Mouse (Mus musculus): ENCODE results near the gene Gdpd2. TPM values are rescaled to one million over a fixed set of nuclear protein-coding genes. Genes with fewer than 3 reads are reported as not detected.

The Gdpd2 gene
- polyA plus RNA-seq, 1 experiment from 2014 or later = 0.20 TPM

- Histone ChIP-seq H3K27me3 (ENCODE audit: insufficient read depth, low read length) (no peaks in the 10 kb centered on the region), H3K4me1 (ENCODE audit: insufficient read depth) (no peaks in the 10 kb centered on the region), H3K4me3 (ENCODE audit: low read depth, low read length) (no peak overlapping the region), H3K9ac (no peak overlapping the region), H3K27ac (ENCODE audit: low read depth) (no peak overlapping the region), H3K9me3 (ENCODE audit: low read depth, low read length) (no peaks in the 10 kb centered on the region), H3K4me2 (no peak overlapping the region), H3K36me3 (ENCODE audit: insufficient read depth) (peaks cover 28% of the 10 kb centered on the region)
- WGBS = 13% methylated on average over 1 of the region's 1 CpGs
- DNase-seq (peak; percentile 63), ATAC-seq (ENCODE audit: insufficient read depth) (peak; percentile 20; the same call in 1 of the 2 replicates)
- TF ChIP-seq CTCF (IDR thresholded peaks at IDR 0.05; ENCODE audit: low read depth) = no peak
Observed at GRCm38 (mm10) chrX:100728947-100729346, 726 bp upstream of the Gdpd2 start.

- Histone ChIP-seq H3K27ac (ENCODE audit: low read depth) (no peak overlapping the region), H3K9ac (no peak overlapping the region), H3K36me3 (ENCODE audit: insufficient read depth) (peaks cover 20% of the 10 kb centered on the region), H3K4me1 (ENCODE audit: insufficient read depth) (no peaks in the 10 kb centered on the region), H3K4me3 (ENCODE audit: low read depth, low read length) (no peak overlapping the region), H3K27me3 (ENCODE audit: insufficient read depth, low read length) (no peaks in the 10 kb centered on the region), H3K9me3 (ENCODE audit: low read depth, low read length) (no peaks in the 10 kb centered on the region), H3K4me2 (peak overlapping the region; percentile 35)
- TF ChIP-seq CTCF (IDR thresholded peaks at IDR 0.05; ENCODE audit: low read depth) = no peak
- ATAC-seq (ENCODE audit: insufficient read depth) (0 out of 2 replicates have a peak, but pooled peaks have one; percentile 12), DNase-seq (no peak)
- 19% methylated on average over 8 of the region's 8 CpGs for WGBS
Observed at GRCm38 (mm10) chrX:100730266-100730665, 593 bp downstream of the Gdpd2 start.

- no peak for TF ChIP-seq CTCF (IDR thresholded peaks at IDR 0.05; ENCODE audit: low read depth)
- no peaks in the 10 kb centered on the region for H3K27me3 ChIP-seq (ENCODE audit: insufficient read depth, low read length)
- 55% methylated on average over 7 of the region's 7 CpGs for WGBS
- no peak overlapping the region for H3K4me2 ChIP-seq
- DNase-seq (no peak), ATAC-seq (ENCODE audit: insufficient read depth) (no peak)
- H3K9ac ChIP-seq = no peak overlapping the region
- H3K4me1 ChIP-seq (ENCODE audit: insufficient read depth) = no peaks in the 10 kb centered on the region
- H3K4me3 ChIP-seq (ENCODE audit: low read depth, low read length) = no peak overlapping the region
- H3K27ac ChIP-seq (ENCODE audit: low read depth) = no peak overlapping the region
- H3K36me3 ChIP-seq (ENCODE audit: insufficient read depth) = no peaks in the 10 kb centered on the region
- no peaks in the 10 kb centered on the region for H3K9me3 ChIP-seq (ENCODE audit: low read depth, low read length)
Observed at GRCm38 (mm10) chrX:100734359-100734758, 4.7 kb downstream of the Gdpd2 start.

GRCm38 (mm10) chrX:100738918-100739317, 9.2 kb downstream of the Gdpd2 start:
- peak overlapping the region; percentile 14; the same call in 1 of the 2 replicates for H3K4me3 ChIP-seq (ENCODE audit: low read depth, low read length)
- peak overlapping the region; percentile 57 for H3K4me2 ChIP-seq
- H3K4me1 ChIP-seq (ENCODE audit: insufficient read depth) = no peaks in the 10 kb centered on the region
- WGBS = 9% methylated on average over 14 of the region's 14 CpGs
- no peak overlapping the region for H3K27ac ChIP-seq (ENCODE audit: low read depth)
- no peak overlapping the region for H3K9ac ChIP-seq
- DNase-seq (peak; percentile 71), ATAC-seq (ENCODE audit: insufficient read depth) (peak; percentile 68)
- peak; percentile 60 for TF ChIP-seq CTCF (IDR thresholded peaks at IDR 0.05; ENCODE audit: low read depth)
- H3K9me3 ChIP-seq (ENCODE audit: low read depth, low read length) = no peaks in the 10 kb centered on the region
- no peaks in the 10 kb centered on the region for H3K36me3 ChIP-seq (ENCODE audit: insufficient read depth)
- no peaks in the 10 kb centered on the region for H3K27me3 ChIP-seq (ENCODE audit: insufficient read depth, low read length)

- TF ChIP-seq CTCF (IDR thresholded peaks at IDR 0.05; ENCODE audit: low read depth) = no peak
- 25% methylated on average over 10 of the region's 10 CpGs for WGBS
- DNase-seq (peak; percentile 7), ATAC-seq (ENCODE audit: insufficient read depth) (peak; percentile 58; the same call in 1 of the 2 replicates)
- Histone ChIP-seq H3K27me3 (ENCODE audit: insufficient read depth, low read length) (no peaks in the 10 kb centered on the region), H3K9me3 (ENCODE audit: low read depth, low read length) (no peaks in the 10 kb centered on the region), H3K36me3 (ENCODE audit: insufficient read depth) (no peaks in the 10 kb centered on the region), H3K27ac (ENCODE audit: low read depth) (no peak overlapping the region), H3K4me3 (ENCODE audit: low read depth, low read length) (peak overlapping the region; percentile 14), H3K9ac (0 out of 2 replicates have a peak overlapping the region, but pooled peaks have one; percentile 13), H3K4me2 (peak overlapping the region; percentile 57), H3K4me1 (ENCODE audit: insufficient read depth) (no peaks in the 10 kb centered on the region)
Observed at GRCm38 (mm10) chrX:100739443-100739842, 9.8 kb downstream of the Gdpd2 start.

- WGBS = 52% methylated on average over 6 of the region's 6 CpGs
- no peak overlapping the region for H3K27ac ChIP-seq (ENCODE audit: low read depth)
- ATAC-seq (ENCODE audit: insufficient read depth) (no peak), DNase-seq (no peak)
- H3K27me3 ChIP-seq (ENCODE audit: insufficient read depth, low read length) = no peaks in the 10 kb centered on the region
- H3K4me2 ChIP-seq = no peak overlapping the region
- H3K4me3 ChIP-seq (ENCODE audit: low read depth, low read length) = no peak overlapping the region
- no peaks in the 10 kb centered on the region for H3K9me3 ChIP-seq (ENCODE audit: low read depth, low read length)
- H3K4me1 ChIP-seq (ENCODE audit: insufficient read depth) = no peaks in the 10 kb centered on the region
- TF ChIP-seq CTCF (IDR thresholded peaks at IDR 0.05; ENCODE audit: low read depth) = no peak
- H3K9ac ChIP-seq = no peak overlapping the region
- no peaks in the 10 kb centered on the region for H3K36me3 ChIP-seq (ENCODE audit: insufficient read depth)
Observed at GRCm38 (mm10) chrX:100740785-100741184, 11.1 kb downstream of the Gdpd2 start.

- peak; percentile 63 for DNase-seq
- ATAC-seq (ENCODE audit: insufficient read depth) = no peak
Observed at GRCm38 (mm10) chrX:100741940-100742339, 12.3 kb downstream of the Gdpd2 start.

More at GRCm38 (mm10) chrX:100741940-100742339, 12.3 kb downstream of the Gdpd2 start:
- Histone ChIP-seq H3K4me1 (ENCODE audit: insufficient read depth) (no peaks in the 10 kb centered on the region), H3K9ac (no peak overlapping the region), H3K27me3 (ENCODE audit: insufficient read depth, low read length) (no peaks in the 10 kb centered on the region), H3K27ac (ENCODE audit: low read depth) (no peak overlapping the region), H3K4me2 (no peak overlapping the region), H3K36me3 (ENCODE audit: insufficient read depth) (no peaks in the 10 kb centered on the region), H3K4me3 (ENCODE audit: low read depth, low read length) (no peak overlapping the region), H3K9me3 (ENCODE audit: low read depth, low read length) (no peaks in the 10 kb centered on the region)
- TF ChIP-seq CTCF (IDR thresholded peaks at IDR 0.05; ENCODE audit: low read depth) = peak; percentile 67
- 10% methylated on average over 10 of the region's 10 CpGs for WGBS

Data from lung, embryonic 14.5 days (tissue).